Mouse (Mus musculus) myocyte (in vitro differentiated cells): ENCODE data around the gene Man1c1.

Experiments
- CEBPB ChIP-seq: IDR thresholded peaks from 2 replicates; pipeline ENCODE4 v1.6.1; 2011; ENCODE audit warnings: mild to moderate bottlenecking, moderate library complexity; ENCODE audit not compliant: poor library complexity, insufficient read depth, severe bottlenecking
- E2F4 ChIP-seq: IDR thresholded peaks from one replicate; pipeline ENCODE4 v1.6.1; 2011; ENCODE audit warnings: mild to moderate bottlenecking, control low read depth, moderate library complexity; ENCODE audit not compliant: insufficient read depth
- MAX ChIP-seq: IDR thresholded peaks from one replicate; pipeline ENCODE4 v1.6.1; 2011; ENCODE audit warnings: low read depth, mild to moderate bottlenecking, control low read depth
- MYOG ChIP-seq, 3 experiments: IDR thresholded peaks; one replicate each; pipeline ENCODE4 v1.6.1; 2011; ENCODE audit warnings: control low read depth in 2 of 3, low read depth in 2 of 3, mild to moderate bottlenecking in 2 of 3; ENCODE audit not compliant: insufficient read length in 2 of 3, control insufficient read depth in 1 of 3, insufficient read depth in 1 of 3
- POLR2A ChIP-seq: IDR thresholded peaks from one replicate; pipeline ENCODE4 v1.6.1; 2011; ENCODE audit warnings: low read depth, mild to moderate bottlenecking, control low read depth, moderate library complexity; ENCODE audit not compliant: insufficient read length
- POLR2AphosphoS2 ChIP-seq: IDR thresholded peaks from one replicate; pipeline ENCODE4 v1.6.1; 2011; ENCODE audit warnings: low read depth, control low read depth; ENCODE audit not compliant: insufficient read length
- TCF12 ChIP-seq: IDR thresholded peaks from one replicate; pipeline ENCODE4 v1.6.1; 2011; ENCODE audit warnings: mild to moderate bottlenecking, control low read depth; ENCODE audit not compliant: poor library complexity, insufficient read depth, severe bottlenecking
- USF1 ChIP-seq: IDR thresholded peaks from one replicate; pipeline ENCODE4 v1.6.1; 2011; ENCODE audit warnings: low read depth, mild to moderate bottlenecking, control low read depth, moderate library complexity

DNA sequence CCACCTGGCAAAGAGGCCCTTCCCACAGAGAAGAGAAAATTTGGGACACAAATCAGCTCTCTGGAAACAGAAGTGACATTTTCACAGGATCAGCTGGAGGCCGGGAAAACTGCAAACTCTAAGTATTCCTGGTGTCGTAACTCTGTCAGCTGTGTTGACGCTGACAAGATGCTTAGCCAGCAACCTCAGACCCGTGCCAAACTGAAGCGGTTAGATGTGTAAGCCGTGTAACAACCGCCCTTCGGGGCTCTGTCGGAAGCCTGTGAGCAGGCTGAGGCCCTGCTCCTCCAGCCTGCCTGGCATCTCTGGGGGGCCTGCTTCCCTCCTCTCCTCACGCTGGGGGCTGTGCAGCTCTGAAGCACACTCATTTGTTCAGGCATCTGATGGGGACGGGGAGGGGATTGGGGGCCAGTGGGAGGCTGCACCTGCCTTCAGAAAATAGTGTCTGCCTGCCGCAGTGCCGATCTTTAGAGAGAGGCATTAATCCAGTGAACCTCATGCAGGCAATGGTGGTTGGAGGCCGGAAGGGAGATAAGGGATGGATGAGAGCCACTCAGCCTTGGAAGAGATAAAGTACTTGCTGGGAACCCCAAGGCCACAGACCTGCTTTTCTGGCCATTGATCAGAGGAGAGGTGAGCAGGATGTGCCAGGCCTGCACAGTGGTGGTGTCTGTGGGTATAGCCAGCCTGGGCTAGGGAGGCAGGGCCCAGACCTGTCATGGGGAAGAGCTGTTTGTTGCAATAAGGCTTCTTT lies 79.8 kb downstream of the Man1c1 start:
- TF ChIP-seq TCF12 (no peak), POLR2A (no peak), MYOG (IDR thresholded peaks at IDR 0.05; ENCODE audit: control insufficient read depth in 1 of 3, insufficient read depth in 1 of 3, insufficient read length in 2 of 3, low read depth in 2 of 3) (no peak), USF1 (no peak), MAX (no peak), POLR2AphosphoS2 (no peak), CEBPB (no peak), E2F4 (no peak)
